Mouse (Mus musculus) ES-Bruce4 (cell line): Measurements from ENCODE around the gene Drc1.

ENCODE experiments used
- CTCF ChIP-seq: IDR thresholded peaks from one replicate; pipeline ENCODE4 v1.8.1; 2011; ENCODE audit warnings: low read depth, low read length
- EP300 ChIP-seq: IDR thresholded peaks from 2 replicates; pipeline ENCODE4 v1.6.1; 2011; ENCODE audit warnings: low read depth, low read length; ENCODE audit not compliant: insufficient read depth
- POLR2A ChIP-seq: IDR thresholded peaks from one replicate; pipeline ENCODE4 v1.8.1; 2011; ENCODE audit warnings: low read length; ENCODE audit not compliant: insufficient read depth

GRCm38 (mm10) chr5:30342601-30343015 lies 61.4 kb downstream of the Drc1 start:
- TF ChIP-seq POLR2A, result no peak
- no peak for TF ChIP-seq CTCF
- TF ChIP-seq EP300, result no peak
